8 mouse cellular contexts compared by ENCODE assay signal in the genomic region with DNA sequence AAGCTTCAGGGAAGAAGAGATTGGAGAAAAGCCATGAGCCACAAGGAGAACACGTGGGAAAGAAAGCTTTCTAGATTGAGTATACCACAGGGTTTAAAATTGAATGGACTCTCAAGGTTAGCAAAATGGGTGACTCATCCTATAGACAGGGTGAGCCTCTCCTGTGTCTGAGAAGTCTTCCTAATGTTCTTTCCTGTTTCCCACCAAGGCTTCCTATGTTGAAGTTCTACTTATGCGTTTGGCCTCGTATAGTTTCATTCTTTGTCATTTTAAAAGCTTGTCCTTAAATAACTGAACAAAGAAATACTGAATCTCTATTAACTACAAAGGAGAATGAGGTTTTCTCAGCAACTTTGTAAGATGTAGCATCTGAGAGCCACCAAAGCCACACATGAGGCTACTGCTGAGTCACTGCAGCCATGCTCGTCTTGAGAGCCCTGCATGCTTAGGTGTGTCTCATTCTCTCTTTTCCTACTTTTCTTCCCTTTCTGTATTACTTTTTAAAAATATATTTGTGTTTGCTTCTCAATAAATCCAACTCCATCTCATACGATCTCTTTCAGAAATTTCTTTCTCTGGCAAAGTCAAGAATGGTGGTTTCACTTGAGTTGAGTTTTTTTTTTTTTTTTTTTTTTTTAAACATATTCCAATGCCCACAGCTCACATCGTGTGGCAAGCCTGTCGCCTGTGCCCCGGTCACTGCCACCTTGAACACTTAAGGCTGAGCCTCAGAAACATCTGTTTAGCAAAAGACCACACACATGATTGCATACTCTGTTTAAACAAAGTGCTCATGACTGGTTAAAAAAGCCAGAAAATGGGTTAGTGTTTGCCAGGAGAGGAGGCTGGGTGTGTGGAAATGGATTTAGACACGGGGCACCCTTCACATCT. TPM values are rescaled to one million over a fixed set of nuclear protein-coding genes. Genes with fewer than 3 reads are reported as not detected.
DNase-seq lines count a peak whose midpoint lies in the region; ATAC-seq and TF ChIP-seq lines count a peak whose summit lies in the region.

No protein-coding gene starts in this region.

- H3K4me3 ChIP-seq in lung, embryonic 14.5 days (ENCODE audit: low read depth, low read length), result peak overlapping the region; percentile 31
- peak overlapping the region; percentile 34 for H3K4me3 ChIP-seq in hindbrain, embryonic 16.5 days (ENCODE audit: low read length)
- H3K4me3 ChIP-seq in midbrain, embryonic 13.5 days (replicated peaks), result peak overlapping the region; percentile 14; the same call in 1 of the 2 replicates

- H3K27ac ChIP-seq in lung, embryonic 14.5 days (ENCODE audit: low read depth), result peak overlapping the region; percentile 87
- no peak overlapping the region for H3K27ac ChIP-seq in hindbrain, embryonic 16.5 days (ENCODE audit: low read depth, low read length)
- no peak overlapping the region for H3K27ac ChIP-seq in midbrain, embryonic 13.5 days

- H3K9ac ChIP-seq in lung, embryonic 14.5 days, result peak overlapping the region; percentile 45
- peak overlapping the region; percentile 60; the same call in 1 of the 2 replicates for H3K9ac ChIP-seq in hindbrain, embryonic 16.5 days (ENCODE audit: low read depth, low read length)
- no peak overlapping the region for H3K9ac ChIP-seq in midbrain, embryonic 13.5 days (replicated peaks)

- H3K36me3 ChIP-seq in lung, embryonic 14.5 days (ENCODE audit: insufficient read depth), result peaks cover 2% of the 10 kb centered on the region
- no peaks in the 10 kb centered on the region for H3K36me3 ChIP-seq in hindbrain, embryonic 16.5 days (ENCODE audit: control insufficient read depth, insufficient read depth, low read length)
- H3K36me3 ChIP-seq in midbrain, embryonic 13.5 days, result no peaks in the 10 kb centered on the region

- 0 out of 2 replicates have a peak, but pooled peaks cover 6% of the 10 kb centered on the region for H3K4me1 ChIP-seq in lung, embryonic 14.5 days (ENCODE audit: insufficient read depth)
- H3K4me1 ChIP-seq in hindbrain, embryonic 16.5 days (ENCODE audit: control insufficient read depth, insufficient read depth, low read depth, low read length), result peaks cover 4% of the 10 kb centered on the region; the same call in 1 of the 2 replicates
- H3K4me1 ChIP-seq in midbrain, embryonic 13.5 days (replicated peaks), result 0 out of 2 replicates have a peak, but pooled peaks cover 7% of the 10 kb centered on the region

- DNase-seq in lung, embryonic 14.5 days, result peak; percentile 17
- no peak for DNase-seq in lung, postnatal 25 days (ENCODE audit: low spot score)
- peak; percentile 57 for DNase-seq in c-Kit-positive CD71-positive TER-119-positive erythroid progenitor cells, embryonic 14.5 days (ENCODE audit: low spot score)
- no peak for DNase-seq in cerebellum, adult 18-20 months
- DNase-seq in embryo, embryonic 10.5 days (ENCODE audit: low spot score), result no peak
- DNase-seq in urinary bladder, postnatal 4 days (ENCODE audit: low spot score in 2 of 2), result no peak

- no peaks in the 10 kb centered on the region for H3K27me3 ChIP-seq in lung, embryonic 14.5 days (ENCODE audit: insufficient read depth, low read length)
- H3K27me3 ChIP-seq in hindbrain, embryonic 16.5 days (replicated peaks; ENCODE audit: control insufficient read depth, insufficient read depth, low read length), result no peaks in the 10 kb centered on the region
- H3K27me3 ChIP-seq in midbrain, embryonic 13.5 days, result no peaks in the 10 kb centered on the region

- no peaks in the 10 kb centered on the region for H3K9me3 ChIP-seq in lung, embryonic 14.5 days (ENCODE audit: low read depth, low read length)
- no peaks in the 10 kb centered on the region for H3K9me3 ChIP-seq in hindbrain, embryonic 16.5 days (ENCODE audit: control insufficient read depth, low read length)
- no peaks in the 10 kb centered on the region for H3K9me3 ChIP-seq in midbrain, embryonic 13.5 days

- no peak for TF ChIP-seq CTCF in lung, embryonic 14.5 days (IDR thresholded peaks at IDR 0.05; ENCODE audit: low read depth)

- ATAC-seq in lung, embryonic 14.5 days (ENCODE audit: insufficient read depth), result no peak; the same call in 1 of the 2 replicates
- ATAC-seq in hindbrain, embryonic 16.5 days, result no peak
- ATAC-seq in midbrain, embryonic 13.5 days, result no peak

- 43% methylated on average over 9 of the region's 9 CpGs for WGBS in lung, embryonic 14.5 days
- WGBS in hindbrain, embryonic 16.5 days, result 74% methylated on average over 9 of the region's 9 CpGs
- WGBS in midbrain, embryonic 13.5 days, result 70% methylated on average over 9 of the region's 9 CpGs

- peak overlapping the region; percentile 64 for H3K4me2 ChIP-seq in lung, embryonic 14.5 days
- H3K4me2 ChIP-seq in hindbrain, embryonic 16.5 days (ENCODE audit: low read length), result peak overlapping the region; percentile 56
- H3K4me2 ChIP-seq in midbrain, embryonic 13.5 days (replicated peaks), result peak overlapping the region; percentile 39

RNA-seq across cellular contexts. Expression of a gene that starts 0.7 kb away (rescaled TPM):
- polyA plus RNA-seq in lung, embryonic 14.5 days (2014; fragmentation: Nextera tagmentation; extraction: Ambion mirVana), result 30.1 and 31.8 TPM in 2 replicates
- polyA plus RNA-seq in hindbrain, embryonic 16.5 days (2015; fragmentation: Nextera tagmentation; extraction: Ambion mirVana), result 2.4 and 3.1 TPM in 2 replicates
- polyA plus RNA-seq in midbrain, embryonic 13.5 days (2015; fragmentation: Nextera tagmentation; extraction: Ambion mirVana), result 0.89 and 0.90 TPM in 2 replicates

RNA-seq across cellular contexts. Expression of a gene that starts 23.4 kb away (rescaled TPM):
- polyA plus RNA-seq in lung, embryonic 14.5 days (2014; fragmentation: Nextera tagmentation; extraction: Ambion mirVana), result 0.27 and 0.36 TPM in 2 replicates
- polyA plus RNA-seq in hindbrain, embryonic 16.5 days (2015; fragmentation: Nextera tagmentation; extraction: Ambion mirVana), result 0.14 and 0.17 TPM in 2 replicates
- 0.23 and 0.32 TPM in 2 replicates for polyA plus RNA-seq in midbrain, embryonic 13.5 days (2015; fragmentation: Nextera tagmentation; extraction: Ambion mirVana)

RNA-seq across cellular contexts. Expression of a gene that starts 38.8 kb away (rescaled TPM):
- polyA plus RNA-seq in lung, embryonic 14.5 days (2014; fragmentation: Nextera tagmentation; extraction: Ambion mirVana), result 23.7 and 24.0 TPM in 2 replicates
- 1.7 and 2.5 TPM in 2 replicates for polyA plus RNA-seq in hindbrain, embryonic 16.5 days (2015; fragmentation: Nextera tagmentation; extraction: Ambion mirVana)
- polyA plus RNA-seq in midbrain, embryonic 13.5 days (2015; fragmentation: Nextera tagmentation; extraction: Ambion mirVana), result 0.61 and 0.86 TPM in 2 replicates

Comparison
In these comparisons a context has a peak if more than half of its experiments do, and no peak if none do; other contexts are left out.
1. DNase-seq: peak in lung, embryonic 14.5 days (single experiment) and c-Kit-positive CD71-positive TER-119-positive erythroid progenitor cells, embryonic 14.5 days (single experiment); none in lung, postnatal 25 days (single experiment), cerebellum, adult 18-20 months (0 of 2), embryo, embryonic 10.5 days (single experiment) and urinary bladder, postnatal 4 days (0 of 2).
2. Peak in every context shown above with its lines, with median percentiles within 50 percentile points of each other: H3K4me2 ChIP-seq and H3K4me3 ChIP-seq.